Mouse (Mus musculus) liver, adult 2 months (tissue): ENCODE measurements at regions not wholly inside any gene's neighbourhood (a gene's known extent, or its start where the extent isn't known, plus 50 kb on each side); places are given as distances from the start of the nearest gene placed in this dataset.

Experiments
- CTCF ChIP-seq: fragments of 200-500 bp; IDR thresholded peaks from 2 replicates; pipeline ENCODE4 v1.5.1; 2011; ENCODE audit warnings: low read depth, low read length, control low read depth
- POLR2A ChIP-seq: fragments of 200-500 bp; IDR thresholded peaks from 2 replicates; pipeline ENCODE4 v1.6.1; 2011; ENCODE audit warnings: low read length, control low read depth; ENCODE audit not compliant: insufficient read depth; ENCODE audit errors: extremely low read depth

DNA sequence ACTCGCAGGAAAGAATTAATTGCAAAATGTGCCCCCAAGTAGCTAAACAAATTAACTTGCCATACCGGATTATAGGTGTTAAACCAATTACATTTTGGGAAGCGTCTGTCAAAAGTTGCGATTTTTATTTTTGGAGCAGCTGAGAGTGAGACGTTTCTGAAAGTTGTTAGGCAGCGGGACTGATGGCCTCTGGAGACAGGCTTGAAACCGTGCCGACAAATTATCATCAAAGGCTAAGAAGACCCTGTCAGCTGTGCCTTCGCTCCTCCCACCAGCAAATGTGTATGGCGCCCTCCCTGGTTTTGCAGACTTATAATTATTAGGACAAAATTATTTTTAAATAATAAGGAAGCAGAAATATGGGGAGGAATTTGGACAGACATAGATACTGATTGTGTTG is 161.5 kb upstream of the Zfp64 start:
- TF ChIP-seq CTCF, result no peak
- TF ChIP-seq POLR2A, result no peak
